In the genomic region with DNA sequence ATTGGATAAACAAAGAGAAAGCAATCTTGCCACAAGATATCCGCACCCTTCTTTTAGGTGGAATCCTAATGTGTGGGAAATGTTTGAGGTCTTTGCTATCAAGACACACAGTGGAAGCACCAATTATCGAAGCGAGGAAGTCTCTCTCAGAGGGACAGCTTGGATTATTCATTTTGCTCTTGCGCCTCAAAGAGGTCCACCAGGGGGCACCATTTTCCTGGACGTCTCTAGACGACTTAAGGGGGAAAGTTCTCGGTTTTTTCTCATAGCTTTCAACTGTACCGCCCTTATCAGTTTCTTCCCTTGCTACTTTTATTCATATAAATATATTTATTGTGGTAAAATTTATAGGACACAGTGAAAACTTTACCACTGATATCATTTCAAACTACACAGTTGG, we compare ENCODE assay signal across 10 mouse cellular contexts. TPM values are rescaled to one million over a fixed set of nuclear protein-coding genes. Genes with fewer than 3 reads are reported as not detected.
DNase-seq lines count a peak whose midpoint lies in the region; ATAC-seq lines count a peak whose summit lies in the region.
"Had no signal": no experiment of that assay in that cellular context is flagged by ENCODE, and none has a peak within 500 bp of the region (broad histone marks: within the 10 kb centered on the region; RNA-seq: fewer than 3 reads in every experiment).

No protein-coding gene starts in this region.

- no peaks in the 10 kb centered on the region for H3K27me3 ChIP-seq in lung, embryonic 15.5 days
- H3K27me3 ChIP-seq: neural tube, embryonic 13.5 days had no signal

- no peaks in the 10 kb centered on the region for H3K4me1 ChIP-seq in lung, embryonic 15.5 days
- H3K4me1 ChIP-seq: neural tube, embryonic 13.5 days had no signal

- ATAC-seq in lung, embryonic 15.5 days (ENCODE audit: borderline replicate concordance, extremely low read depth, low FRiP score, low TSS enrichment): peak; percentile 49; the same call in 1 of the 2 replicates
- no peak for ATAC-seq in activated CD4-positive, CD25-positive, alpha-beta regulatory T cell, adult 4 months

- H3K9me3 ChIP-seq in lung, embryonic 15.5 days: no peaks in the 10 kb centered on the region
- H3K9me3 ChIP-seq: neural tube, embryonic 13.5 days had no signal

- H3K9ac ChIP-seq in lung, embryonic 15.5 days: no peak overlapping the region
- H3K9ac ChIP-seq: neural tube, embryonic 13.5 days had no signal

- H3K4me2 ChIP-seq in lung, embryonic 15.5 days: no peak overlapping the region
- H3K4me2 ChIP-seq: neural tube, embryonic 13.5 days had no signal

- no peak overlapping the region for H3K4me3 ChIP-seq in lung, embryonic 15.5 days
- H3K4me3 ChIP-seq: erythroblast, embryonic 14.5 days; neural tube, embryonic 13.5 days had no signal

- peak; percentile 24 to 68 for DNase-seq in layer of hippocampus, adult 18-20 months (ENCODE audit: low spot score in 2 of 2)
- DNase-seq in layer of hippocampus, adult 9-10 months (ENCODE audit: low spot score): no peak
- peak; percentile 30 for DNase-seq in adrenal gland, adult 8-10 months
- peak; percentile 83 for DNase-seq in embryo, embryonic 10.5 days (ENCODE audit: low spot score)
- peak; percentile 79 for DNase-seq in kidney, adult 9 months
- peak; percentile 29 for DNase-seq in skeletal muscle tissue, adult 2 months (ENCODE audit: low read depth, low spot score)

- 19% methylated on average over 8 of the region's 8 CpGs for WGBS in lung, embryonic 15.5 days

- no peaks in the 10 kb centered on the region for H3K36me3 ChIP-seq in lung, embryonic 15.5 days
- H3K36me3 ChIP-seq: neural tube, embryonic 13.5 days had no signal

- no peak overlapping the region for H3K27ac ChIP-seq in lung, embryonic 15.5 days
- H3K27ac ChIP-seq: neural tube, embryonic 13.5 days had no signal

RNA-seq across cellular contexts. Expression of gene Slc2a13, which starts 36.7 kb away (rescaled TPM):
- 10 to 100 TPM; 63.9 to 72.3 TPM for total RNA-seq in layer of hippocampus, adult 18-20 months (2021)
- 1 to 10 TPM; 2.9 to 5.0 (median 3.5) TPM for total RNA-seq in adrenal gland, adult 8-10 months (2022)
- 1.1 and 1.5 TPM in 2 replicates for polyA plus RNA-seq in lung, embryonic 15.5 days (2015; fragmentation: Nextera tagmentation; extraction: Ambion mirVana)
- under 1 TPM in 1 of 2 experiments, not detected in 1; 0.13 TPM for polyA plus RNA-seq in activated CD4-positive, CD25-positive, alpha-beta regulatory T cell, adult 4 months (2017; shearing (Covaris generic))

Comparison
In these comparisons a context has a peak if more than half of its experiments do, and no peak if none do; other contexts are left out.
1. RNA of gene Slc2a13, which starts 36.7 kb away (total RNA-seq): 63.9 to 72.3 TPM in layer of hippocampus, adult 18-20 months; 2.9 to 5.0 TPM in adrenal gland, adult 8-10 months; every median in the first group is over 10 times any median in the second.